Mouse (Mus musculus) adrenal gland, postnatal 36 days (tissue): Measurements from ENCODE around the gene Setd1b. TPM values are rescaled to one million over a fixed set of nuclear protein-coding genes. Genes with fewer than 3 reads are reported as not detected.
"Not testable (repeated sequence)": the region's sequence is repeated elsewhere in the genome, so short reads cannot be mapped to it uniquely, and the experiment has no call there.

Source experiments
- DNase-seq, 2 experiments: peaks; one replicate each; pipeline ENCODE4 v3.0.0; 2021; ENCODE audit warnings: mixed read lengths in 1 of 2
- total RNA-seq, 2 experiments: library from RNA; stranded (reverse); gene quantifications; 2 replicates each; pipeline ENCODE4 v1.2.3; 2021

Gene Setd1b
- total RNA-seq, 2 experiments from 2014 or later = 24.9 to 26.0 TPM

- DNase-seq = no peak
These were observed 60.0 kb downstream of the Setd1b start for GRCm38 (mm10) chr5:123201987-123202386.

GRCm38 (mm10) chr5:123202771-123203170 lies 60.8 kb downstream of the Setd1b start:
- not testable (repeated sequence) for DNase-seq

GRCm38 (mm10) chr5:123203591-123203990 lies 61.6 kb downstream of the Setd1b start:
- not testable (repeated sequence) for DNase-seq

Other genes starting within 250 kb of the Setd1b start
- gene Kdm2b, start 152.4 kb upstream of the Setd1b start, total RNA-seq = 10 to 100 TPM; 13.4 to 14.7 TPM
- gene Orai1, start 127.1 kb upstream of the Setd1b start, total RNA-seq = 10 to 100 TPM in 1 of 2 experiments, 1 to 10 TPM in 1; 9.2 to 12.3 TPM
- not detected for gene Morn3, start 95.2 kb upstream of the Setd1b start, total RNA-seq
- 10 to 100 TPM; 27.0 to 48.7 TPM for gene Tmem120b, start 73.8 kb upstream of the Setd1b start, total RNA-seq
- 1 to 10 TPM; 1.2 to 1.4 TPM for gene Rhof, start 9.5 kb upstream of the Setd1b start, total RNA-seq
- 10 to 100 TPM; 23.4 to 31.5 TPM for gene Psmd9, start 27.2 kb downstream of the Setd1b start, total RNA-seq
- gene Hpd, start 40.5 kb downstream of the Setd1b start, total RNA-seq = 1 to 10 TPM; 1.6 to 2.4 TPM
- 1 to 10 TPM in 1 of 2 experiments, under 1 TPM in 1; 0.89 to 1.5 TPM for gene Wdr66, start 109.9 kb downstream of the Setd1b start, total RNA-seq
- 10 to 100 TPM in 1 of 2 experiments, 1 to 10 TPM in 1; 7.0 to 10.1 TPM for gene Bcl7a, start 201.6 kb downstream of the Setd1b start, total RNA-seq